Mouse (Mus musculus) MEL (cell line): ENCODE data around the gene Fam183b. TPM values are rescaled to one million over a fixed set of nuclear protein-coding genes. Genes with fewer than 3 reads are reported as not detected.

Source experiments
- DNase-seq: peaks from one replicate; pipeline ENCODE4 v3.0.0; 2011; ENCODE audit warnings: low read depth, low spot score
- H3K27ac ChIP-seq: 2 replicates; pipeline ENCODE4 v1.5.1; 2012; ENCODE audit warnings: low read depth, mild to moderate bottlenecking, control low read depth, low read length, moderate library complexity; ENCODE audit not compliant: control insufficient read depth
- H3K27me3 ChIP-seq, 2 experiments: fragments of 150-350 bp in 1 of 2; sonication (generic) in 1 of 2; 2 replicates each; pipeline ENCODE4 v1.6.1; 2012; ENCODE audit warnings: low read length in 2 of 2, mild to moderate bottlenecking in 2 of 2, improper control_type of control experiment in 1 of 2, moderate library complexity in 1 of 2; ENCODE audit not compliant: insufficient read depth in 2 of 2, control insufficient read depth in 1 of 2
- H3K36me3 ChIP-seq, 2 experiments: 2 replicates each; pipeline ENCODE4 v1.6.1; 2012 to 2014; ENCODE audit warnings: low read length in 2 of 2, improper control_type of control experiment in 1 of 2, inconsistent platforms in 1 of 2, mild to moderate bottlenecking in 1 of 2; ENCODE audit not compliant: insufficient read depth in 2 of 2, control insufficient read depth in 1 of 2
- H3K4me1 ChIP-seq, 2 experiments: fragments of 150-350 bp in 1 of 2; sonication (generic) in 1 of 2; 2 replicates each; pipeline ENCODE4 v1.6.1; 2012; ENCODE audit warnings: low read length in 2 of 2, improper control_type of control experiment in 1 of 2, mild to moderate bottlenecking in 1 of 2; ENCODE audit not compliant: insufficient read depth in 2 of 2, control insufficient read depth in 1 of 2
- H3K4me3 ChIP-seq, 2 experiments: fragments of 150-350 bp in 1 of 2; sonication (generic) in 1 of 2; 2 replicates each; pipeline ENCODE4 v1.5.1; 2012; ENCODE audit warnings: low read depth in 2 of 2, low read length in 2 of 2, mild to moderate bottlenecking in 2 of 2, moderate library complexity in 2 of 2, control low read depth in 1 of 2, improper control_type of control experiment in 1 of 2; ENCODE audit not compliant: control insufficient read depth in 1 of 2, insufficient read depth in 1 of 2
- H3K79me2 ChIP-seq: 2 replicates; pipeline ENCODE4 v1.6.1; 2012; ENCODE audit warnings: mild to moderate bottlenecking, low read length, moderate library complexity; ENCODE audit not compliant: control insufficient read depth, poor library complexity, insufficient read depth
- H3K9ac ChIP-seq: 2 replicates; pipeline ENCODE4 v1.6.1; 2012; ENCODE audit warnings: low read depth, mild to moderate bottlenecking, control low read depth, low read length, moderate library complexity; ENCODE audit not compliant: control insufficient read depth, poor library complexity, severe bottlenecking
- H3K9me3 ChIP-seq: fragments of 150-350 bp; sonication (generic); replicated peaks from 2 replicates; pipeline ENCODE4 v1.6.1; 2012; ENCODE audit warnings: mild to moderate bottlenecking, low read length, improper control_type of control experiment, moderate library complexity; ENCODE audit not compliant: insufficient read depth
- CHD1 ChIP-seq: IDR thresholded peaks from 2 replicates; pipeline ENCODE4 v1.6.1; 2012; ENCODE audit warnings: low read depth, mild to moderate bottlenecking, inconsistent platforms, low read length, improper control_type of control experiment
- CHD2 ChIP-seq: IDR thresholded peaks from 2 replicates; pipeline ENCODE4 v1.6.1; 2011; ENCODE audit warnings: low read length, improper control_type of control experiment
- E2F4 ChIP-seq: IDR thresholded peaks from 2 replicates; pipeline ENCODE4 v1.6.1; 2011; ENCODE audit warnings: low read depth, low read length, improper control_type of control experiment, borderline replicate concordance
- ELF1 ChIP-seq: IDR thresholded peaks from 2 replicates; pipeline ENCODE4 v1.6.1; 2014; ENCODE audit warnings: low read depth, mild to moderate bottlenecking, inconsistent platforms, low read length, improper control_type of control experiment, moderate library complexity
- EP300 ChIP-seq, 2 experiments: IDR thresholded peaks; 2 replicates each; pipeline ENCODE4 v1.6.1; 2011; ENCODE audit warnings: improper control_type of control experiment in 2 of 2, low read length in 2 of 2, low read depth in 1 of 2, mild to moderate bottlenecking in 1 of 2
- GATA1 ChIP-seq: IDR thresholded peaks from 2 replicates; pipeline ENCODE4 v1.6.1; 2011; ENCODE audit warnings: low read depth, low read length, improper control_type of control experiment
- HCFC1 ChIP-seq: IDR thresholded peaks from 2 replicates; pipeline ENCODE4 v1.6.1; 2012; ENCODE audit warnings: low read depth, mild to moderate bottlenecking, inconsistent platforms, low read length, improper control_type of control experiment, moderate library complexity
- JUND ChIP-seq: IDR thresholded peaks from 2 replicates; pipeline ENCODE4 v1.6.1; 2011; ENCODE audit warnings: low read depth, mild to moderate bottlenecking, improper control_type of control experiment, low read length
- MAX ChIP-seq: IDR thresholded peaks from 2 replicates; pipeline ENCODE4 v1.6.1; 2011; ENCODE audit warnings: low read length, improper control_type of control experiment
- MAZ ChIP-seq: IDR thresholded peaks from 2 replicates; pipeline ENCODE4 v1.6.1; 2012; ENCODE audit warnings: low read depth, mild to moderate bottlenecking, inconsistent platforms, low read length, improper control_type of control experiment
- MEF2A ChIP-seq: IDR thresholded peaks from 2 replicates; pipeline ENCODE4 v1.6.1; 2014; ENCODE audit warnings: low read depth, mild to moderate bottlenecking, inconsistent platforms, low read length, improper control_type of control experiment; ENCODE audit not compliant: poor library complexity, insufficient replicate concordance, severe bottlenecking; ENCODE audit errors: extremely low read depth
- NRF1 ChIP-seq: IDR thresholded peaks from 2 replicates; pipeline ENCODE4 v1.6.1; 2014; ENCODE audit warnings: low read depth, mild to moderate bottlenecking, inconsistent platforms, low read length, improper control_type of control experiment, moderate library complexity; ENCODE audit not compliant: poor library complexity, insufficient read depth, severe bottlenecking
- POLR2A ChIP-seq, 2 experiments: IDR thresholded peaks; 2 replicates each; pipeline ENCODE4 v1.6.1; 2011 to 2012; ENCODE audit warnings: low read length in 2 of 2, mild to moderate bottlenecking in 2 of 2, control low read depth in 1 of 2, improper control_type of control experiment in 1 of 2, low read depth in 1 of 2, moderate library complexity in 1 of 2; ENCODE audit not compliant: control insufficient read depth in 1 of 2, insufficient read depth in 1 of 2, poor library complexity in 1 of 2
- POLR2AphosphoS2 ChIP-seq: IDR thresholded peaks from 2 replicates; pipeline ENCODE4 v1.6.1; 2011; ENCODE audit warnings: low read length, improper control_type of control experiment
- POLR2AphosphoS5 ChIP-seq: IDR thresholded peaks from 2 replicates; pipeline ENCODE4 v1.6.1; 2012; ENCODE audit warnings: low read depth, borderline replicate concordance, mild to moderate bottlenecking, inconsistent platforms, low read length, moderate library complexity, mixed read lengths
- RCOR1 ChIP-seq: IDR thresholded peaks from 2 replicates; pipeline ENCODE4 v1.6.1; 2012; ENCODE audit warnings: low read depth, mild to moderate bottlenecking, inconsistent platforms, low read length, improper control_type of control experiment
- SMC3 ChIP-seq: IDR thresholded peaks from 2 replicates; pipeline ENCODE4 v1.6.1; 2011; ENCODE audit warnings: low read depth, low read length, improper control_type of control experiment
- TCF12 ChIP-seq: IDR thresholded peaks from 2 replicates; pipeline ENCODE4 v1.6.1; 2014; ENCODE audit warnings: low read depth, mild to moderate bottlenecking, inconsistent platforms, low read length, improper control_type of control experiment, moderate library complexity
- UBTF ChIP-seq: IDR thresholded peaks from 2 replicates; pipeline ENCODE4 v1.6.1; 2012; ENCODE audit warnings: low read depth, mild to moderate bottlenecking, inconsistent platforms, low read length, improper control_type of control experiment, moderate library complexity, borderline replicate concordance; ENCODE audit not compliant: insufficient read depth
- USF2 ChIP-seq, 2 experiments: IDR thresholded peaks; 2 replicates each; pipeline ENCODE4 v1.6.1; 2011 to 2012; ENCODE audit warnings: improper control_type of control experiment in 2 of 2, low read length in 2 of 2, borderline replicate concordance in 1 of 2, inconsistent platforms in 1 of 2, low read depth in 1 of 2, mild to moderate bottlenecking in 1 of 2; ENCODE audit not compliant: insufficient read depth in 1 of 2
- ZC3H11A ChIP-seq: IDR thresholded peaks from 2 replicates; pipeline ENCODE4 v1.6.1; 2012; ENCODE audit warnings: low read depth, mild to moderate bottlenecking, inconsistent platforms, low read length, improper control_type of control experiment
- ZMIZ1 ChIP-seq: IDR thresholded peaks from 2 replicates; pipeline ENCODE4 v1.6.1; 2012; ENCODE audit warnings: low read depth, mild to moderate bottlenecking, inconsistent platforms, low read length, improper control_type of control experiment, moderate library complexity
- ZNF384 ChIP-seq: IDR thresholded peaks from 2 replicates; pipeline ENCODE4 v1.6.1; 2012; ENCODE audit warnings: low read depth, mild to moderate bottlenecking, inconsistent platforms, low read length, improper control_type of control experiment
- polyA plus RNA-seq, 2 experiments: library from polyadenylated mRNA; stranded (reverse) in 1 of 2; unstranded in 1 of 2; fragments of >175 nt in 1 of 2; fragments of >200 nt in 1 of 2; gene quantifications; 2 replicates each; pipeline versions ENCODE4 v1.2.1 to v1.2.4; 2012; ENCODE audit warnings: low replicate concordance in 2 of 2, low read depth in 1 of 2; ENCODE audit not compliant: insufficient read length in 2 of 2, insufficient read depth in 1 of 2, missing spikeins in 1 of 2
- total RNA-seq: library from RNA; depleted of rRNA; stranded (reverse); fragments of 300-350 nt; gene quantifications from 2 replicates; pipeline ENCODE4 v1.2.3, GENCODE M21; 2012

Fam183b gene
- total and polyA plus RNA-seq, 3 experiments, result not detected

- Histone ChIP-seq H3K79me2 (no peaks in the 10 kb centered on the region), H3K27ac (no peak overlapping the region), H3K4me1 (no peaks in the 10 kb centered on the region), H3K36me3 (no peaks in the 10 kb centered on the region), H3K4me3 (no peak overlapping the region), H3K9me3 (no peaks in the 10 kb centered on the region), H3K27me3 (peaks cover 4 to 6% of the 10 kb centered on the region in 2 experiments), H3K9ac (no peak overlapping the region)
- DNase-seq, result no peak
- TF ChIP-seq POLR2AphosphoS5, result no peak
- no peak for TF ChIP-seq NRF1
- TF ChIP-seq ZMIZ1, result no peak
- TF ChIP-seq SMC3, result no peak
- TF ChIP-seq E2F4, result no peak
- no peak for TF ChIP-seq ELF1
- TF ChIP-seq CHD1, result no peak
- TF ChIP-seq MAX, result no peak
- TF ChIP-seq RCOR1, result no peak
- no peak for TF ChIP-seq MAZ
- TF ChIP-seq ZC3H11A, result no peak
- no peak for TF ChIP-seq JUND
- no peak for TF ChIP-seq POLR2AphosphoS2
Observed at GRCm38 (mm10) chr11:58799747-58800146, 2.0 kb downstream of the Fam183b start.

GRCm38 (mm10) chr11:58796850-58797249 is 4.9 kb downstream of the Fam183b start:
- H3K79me2 ChIP-seq, result no peaks in the 10 kb centered on the region
- peaks cover 3 to 4% of the 10 kb centered on the region in 2 experiments for H3K27me3 ChIP-seq
- no peak overlapping the region for H3K9ac ChIP-seq
- no peaks in the 10 kb centered on the region for H3K9me3 ChIP-seq
- H3K27ac ChIP-seq, result no peak overlapping the region
- H3K4me3 ChIP-seq, result no peak overlapping the region
- H3K36me3 ChIP-seq, result no peaks in the 10 kb centered on the region
- no peak for TF ChIP-seq TCF12
- no peak for TF ChIP-seq USF2 (IDR thresholded peaks at IDR 0.05; ENCODE audit: borderline replicate concordance in 1 of 2, insufficient read depth in 1 of 2, low read depth in 1 of 2, low read length in 2 of 2)
- no peak for TF ChIP-seq POLR2AphosphoS5
- TF ChIP-seq CHD2, result no peak
- TF ChIP-seq UBTF, result no peak
- no peak for TF ChIP-seq JUND
- TF ChIP-seq MEF2A, result no peak
- TF ChIP-seq GATA1, result no peak
- no peak for TF ChIP-seq NRF1
- TF ChIP-seq EP300 (IDR thresholded peaks at IDR 0.05; ENCODE audit: low read depth in 1 of 2, low read length in 2 of 2), result no peak
- TF ChIP-seq ZNF384, result no peak
- TF ChIP-seq HCFC1, result no peak
- no peak for TF ChIP-seq RCOR1
- TF ChIP-seq POLR2A (IDR thresholded peaks at IDR 0.05; ENCODE audit: control insufficient read depth in 1 of 2, insufficient read depth in 1 of 2, low read depth in 1 of 2, low read length in 2 of 2, poor library complexity in 1 of 2), result no peak
- no peaks in the 10 kb centered on the region for H3K4me1 ChIP-seq
- DNase-seq, result no peak
